Mouse (Mus musculus): ENCODE results near the gene Klhdc7b.
"Not testable (repeated sequence)": the region's sequence is repeated elsewhere in the genome, so short reads cannot be mapped to it uniquely, and the experiment has no call there.

The Klhdc7b gene

DNA sequence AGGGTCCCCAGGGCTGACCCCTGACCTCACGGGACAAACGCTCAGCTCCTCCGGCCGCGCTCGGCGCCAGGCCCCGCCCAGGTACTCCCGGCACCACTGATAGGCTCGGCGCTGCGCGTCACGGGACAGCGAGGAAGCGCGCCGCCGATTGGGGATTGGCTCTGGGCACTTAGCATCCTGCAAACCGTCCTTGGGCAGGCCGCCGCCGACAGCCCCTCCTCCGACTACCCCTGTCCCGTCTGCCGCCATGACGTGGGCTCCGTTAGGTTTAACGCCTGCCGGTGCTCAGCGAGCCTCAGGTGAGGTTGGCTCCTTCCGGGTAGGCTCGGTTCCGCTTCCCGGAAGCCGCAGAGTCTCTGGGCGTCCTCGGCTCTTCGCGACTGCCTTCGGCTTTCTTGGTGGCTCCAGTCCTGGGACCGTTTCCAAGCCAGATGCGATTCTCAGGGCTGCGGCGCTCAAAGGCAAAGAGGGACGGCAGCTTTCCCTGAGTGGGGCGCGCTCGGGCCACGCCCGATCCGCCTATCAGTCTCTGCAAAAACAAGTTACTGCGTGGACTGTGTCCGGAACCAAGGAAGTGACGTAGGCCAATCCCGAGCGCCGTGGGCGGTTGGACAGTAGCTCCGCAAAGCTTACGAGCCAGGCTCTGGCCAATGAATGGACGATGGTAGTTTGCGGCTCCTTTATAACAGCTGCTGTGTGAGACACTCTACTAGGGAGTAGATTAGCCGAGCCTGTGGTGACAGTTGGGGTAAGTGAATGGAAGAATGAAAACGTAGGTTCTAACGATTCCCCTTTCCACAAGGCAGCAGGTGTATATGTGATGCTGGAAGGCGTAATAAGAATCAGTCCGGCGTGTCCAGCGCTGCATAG is 44.9 kb downstream of the Klhdc7b start, which contains the start of the genes C730034F03Rik, Gm44502 and Chkb:
C730034F03Rik (plus strand) TSS at position 238 of the 870 bp plus-strand sequence.
Gm44502 (minus strand) TSS at position 345 of the 870 bp plus-strand sequence.
Chkb (minus strand) TSS at position 557 of the 870 bp plus-strand sequence.
- DNase-seq, result peak; percentile 95

DNA sequence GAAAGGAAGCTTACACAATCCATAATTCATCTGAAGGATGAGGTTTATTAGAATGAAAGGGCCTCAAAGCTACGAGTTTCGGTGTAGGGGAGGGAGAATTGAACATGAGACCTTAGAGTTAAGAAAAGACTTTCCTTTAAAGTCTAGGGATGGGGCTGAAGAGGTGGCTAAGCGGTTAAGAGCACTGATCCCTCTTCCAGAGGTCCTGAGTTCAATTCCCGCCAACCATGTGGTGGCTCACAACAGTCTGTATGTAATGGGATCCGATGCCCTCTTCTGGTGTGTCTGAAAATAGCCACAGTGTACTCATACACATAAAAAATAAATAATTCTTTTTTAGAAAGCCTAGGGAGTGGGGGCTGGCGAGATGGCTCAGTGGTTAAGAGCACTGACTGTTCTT is 45.6 kb downstream of the Klhdc7b start:
- no peak for DNase-seq

DNA sequence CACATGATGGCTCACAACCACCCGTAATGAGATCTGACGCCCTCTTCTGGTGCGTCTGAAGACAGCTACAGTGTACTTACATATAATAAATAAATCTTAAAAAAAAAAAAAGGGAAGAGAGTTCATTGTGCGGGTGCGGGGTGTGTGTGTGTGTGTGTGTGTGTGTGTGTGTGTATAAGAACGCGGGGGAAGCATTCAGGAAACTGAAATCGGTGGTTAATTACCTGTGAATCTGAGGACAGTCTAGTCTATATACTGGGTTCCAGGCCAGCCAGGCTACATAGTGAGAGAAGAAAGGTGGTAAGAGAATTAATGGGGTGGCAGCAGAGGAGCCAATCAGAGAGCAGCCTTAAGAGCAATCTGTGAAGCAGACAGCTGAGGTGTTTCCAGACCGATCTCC is 46.1 kb downstream of the Klhdc7b start:
- DNase-seq, result not testable (repeated sequence)

DNA sequence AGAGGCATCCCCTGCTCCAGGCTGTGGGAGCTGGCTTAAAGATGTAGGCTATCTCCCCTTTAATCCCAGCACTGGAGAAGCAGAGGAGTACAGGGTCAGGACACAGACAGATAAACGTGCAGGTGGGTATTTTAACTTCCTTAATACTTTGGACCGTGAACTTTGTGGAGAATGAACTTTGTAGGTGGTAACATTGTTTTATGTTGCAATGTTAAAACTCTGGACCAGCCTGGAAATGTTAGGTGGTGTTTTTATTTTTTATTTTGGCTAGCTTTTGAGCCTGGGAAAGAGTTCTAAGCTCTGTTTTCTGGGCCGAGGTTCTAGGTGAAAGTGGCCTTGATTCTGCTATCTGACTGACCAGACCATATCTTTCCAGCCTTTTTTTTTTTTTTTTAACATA is 46.6 kb downstream of the Klhdc7b start:
- DNase-seq, result no peak

DNA sequence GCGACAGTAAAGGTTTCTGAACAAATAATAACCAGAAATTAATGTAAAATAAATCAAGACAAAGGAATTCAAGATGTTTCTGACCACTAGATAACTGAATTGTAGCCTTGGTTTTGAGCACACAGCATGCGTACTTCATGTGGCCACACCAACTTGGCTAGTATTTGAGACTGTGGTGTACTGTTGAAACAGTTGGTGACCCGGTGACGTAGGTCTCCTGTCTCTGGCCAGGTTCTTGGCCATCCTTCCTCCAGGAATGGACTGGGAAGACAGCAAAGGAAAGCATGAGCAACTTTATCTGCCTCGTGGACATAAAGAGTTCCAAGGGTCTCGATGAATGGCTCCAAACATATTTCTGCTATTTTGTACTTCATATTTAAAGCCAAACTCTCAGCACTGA is 47.1 kb downstream of the Klhdc7b start:
- no peak for DNase-seq

DNA sequence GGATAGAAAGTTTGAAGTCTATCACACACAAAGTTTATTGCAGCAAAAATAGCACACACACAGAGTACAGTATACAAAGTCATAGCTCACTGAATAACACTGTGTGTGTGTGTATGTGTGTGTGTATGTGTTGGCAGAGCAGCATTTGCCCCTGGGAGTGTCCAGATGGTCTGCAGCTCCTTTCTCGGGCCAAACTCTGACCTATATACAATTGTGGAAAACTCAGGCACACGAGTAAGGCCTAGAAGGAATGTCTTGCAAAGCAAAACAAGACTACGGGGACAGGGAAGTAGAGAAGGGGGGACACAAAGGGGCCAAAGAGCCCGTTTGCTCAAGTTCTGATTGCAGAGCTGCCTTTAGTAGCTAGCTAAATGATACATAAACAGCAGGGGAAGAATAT is 48.2 kb downstream of the Klhdc7b start:
- no peak for DNase-seq

DNA sequence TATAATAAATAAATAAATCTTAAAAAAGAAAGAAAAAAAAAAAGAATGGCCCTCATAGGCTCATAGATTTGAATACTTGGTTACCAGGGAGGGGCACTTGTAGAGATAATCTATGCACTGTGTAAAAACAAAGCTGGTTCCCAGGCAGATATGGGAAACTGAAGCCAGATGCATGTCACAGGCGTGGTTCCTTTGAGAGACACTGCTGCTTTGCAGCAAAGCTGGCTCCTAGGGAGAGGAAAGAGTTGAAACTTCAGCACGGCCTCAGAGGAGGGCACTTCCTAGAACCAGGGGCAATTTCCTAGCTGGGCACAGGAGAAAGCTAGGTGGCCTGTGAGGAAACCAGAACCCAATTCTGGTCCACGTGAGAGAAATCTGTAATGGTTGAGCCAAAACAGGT is 49.4 kb downstream of the Klhdc7b start:
- DNase-seq, result no peak

DNA sequence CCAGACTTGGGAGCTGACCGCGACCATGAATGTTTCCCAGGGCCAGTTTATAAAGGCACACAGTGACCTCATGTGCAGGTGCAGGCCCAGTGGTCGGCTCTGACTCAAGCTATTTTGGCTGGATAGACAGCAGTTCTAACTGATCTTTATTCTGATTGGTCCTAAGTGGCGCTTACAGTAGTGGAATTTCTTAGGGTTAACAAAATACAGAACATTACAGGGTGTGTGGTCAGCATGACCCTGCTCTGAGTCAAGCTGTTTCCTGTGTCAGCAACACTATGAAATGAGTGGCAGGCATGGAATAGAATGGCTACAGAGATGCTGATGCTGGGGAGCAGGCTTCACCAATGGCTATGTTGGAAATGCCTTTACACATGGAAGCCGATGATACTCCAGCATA is 51.2 kb downstream of the Klhdc7b start:
- DNase-seq, result no peak
